Mouse (Mus musculus): ENCODE results near the gene Vps52.
"Not testable (repeated sequence)": the region's sequence is repeated elsewhere in the genome, so short reads cannot be mapped to it uniquely, and the experiment has no call there.

The Vps52 gene

GRCm38 (mm10) chr17:34000796-34001195 is 45.2 kb downstream of the Vps52 start:
- DNase-seq (ENCODE audit: low read depth, low spot score) = not testable (repeated sequence)

GRCm38 (mm10) chr17:34003426-34003825 is 47.8 kb downstream of the Vps52 start:
- DNase-seq (ENCODE audit: low read depth, low spot score) = no peak

GRCm38 (mm10) chr17:34006570-34006969 is 51.0 kb downstream of the Vps52 start:
- no peak for DNase-seq (ENCODE audit: low read depth, low spot score)

- DNase-seq (ENCODE audit: low read depth, low spot score) = no peak
Measured at GRCm38 (mm10) chr17:34010156-34010555, 54.5 kb downstream of the Vps52 start.

- no peak for DNase-seq (ENCODE audit: low read depth, low spot score)
Measured at GRCm38 (mm10) chr17:34013436-34013835, 57.8 kb downstream of the Vps52 start.
